Mouse (Mus musculus): ENCODE results near the gene Nup85. TPM values are rescaled to one million over a fixed set of nuclear protein-coding genes. Genes with fewer than 3 reads are reported as not detected.

Gene Nup85
- polyA plus RNA-seq, 1 experiment = 42.6 TPM

- H3K27ac ChIP-seq (ENCODE audit: control insufficient read depth, insufficient read depth, low read depth, low read length) = no peak overlapping the region
- H3K36me3 ChIP-seq (ENCODE audit: control insufficient read depth, insufficient read depth, low read length) = no peaks in the 10 kb centered on the region
- TF ChIP-seq POLR2A (IDR thresholded peaks at IDR 0.05; ENCODE audit: control insufficient read depth, low read depth, low read length) = no peak
- no peak for TF ChIP-seq CTCF (IDR thresholded peaks at IDR 0.05; ENCODE audit: control insufficient read depth, insufficient read depth, insufficient replicate concordance, low read depth, low read length)
- no peak overlapping the region for H3K4me3 ChIP-seq (ENCODE audit: control insufficient read depth, low read depth, low read length)
- peaks cover 2% of the 10 kb centered on the region; the same call in 1 of the 2 replicates for H3K4me1 ChIP-seq (ENCODE audit: control insufficient read depth, insufficient read depth, low read length)
- no peaks in the 10 kb centered on the region for H3K27me3 ChIP-seq (ENCODE audit: control insufficient read depth, insufficient read depth, low read length)
Measured at GRCm38 (mm10) chr11:115598309-115598708, 34.1 kb downstream of the Nup85 start.

- TF ChIP-seq CTCF (IDR thresholded peaks at IDR 0.05; ENCODE audit: control insufficient read depth, insufficient read depth, insufficient replicate concordance, low read depth, low read length) (no peak), POLR2A (IDR thresholded peaks at IDR 0.05; ENCODE audit: control insufficient read depth, low read depth, low read length) (no peak)
- H3K36me3 ChIP-seq (ENCODE audit: control insufficient read depth, insufficient read depth, low read length) = no peaks in the 10 kb centered on the region
- H3K4me3 ChIP-seq (ENCODE audit: control insufficient read depth, low read depth, low read length) = no peak overlapping the region
- H3K27me3 ChIP-seq (ENCODE audit: control insufficient read depth, insufficient read depth, low read length) = no peaks in the 10 kb centered on the region
- peaks cover 2% of the 10 kb centered on the region for H3K4me1 ChIP-seq (ENCODE audit: control insufficient read depth, insufficient read depth, low read length)
- no peak overlapping the region for H3K27ac ChIP-seq (ENCODE audit: control insufficient read depth, insufficient read depth, low read depth, low read length)
Measured at GRCm38 (mm10) chr11:115599722-115600121, 35.5 kb downstream of the Nup85 start.

- no peak overlapping the region for H3K27ac ChIP-seq (ENCODE audit: control insufficient read depth, insufficient read depth, low read depth, low read length)
- no peaks in the 10 kb centered on the region for H3K27me3 ChIP-seq (ENCODE audit: control insufficient read depth, insufficient read depth, low read length)
- no peak overlapping the region for H3K4me3 ChIP-seq (ENCODE audit: control insufficient read depth, low read depth, low read length)
- H3K36me3 ChIP-seq (ENCODE audit: control insufficient read depth, insufficient read depth, low read length) = no peaks in the 10 kb centered on the region
- TF ChIP-seq CTCF (IDR thresholded peaks at IDR 0.05; ENCODE audit: control insufficient read depth, insufficient read depth, insufficient replicate concordance, low read depth, low read length) = no peak
- no peak for TF ChIP-seq POLR2A (IDR thresholded peaks at IDR 0.05; ENCODE audit: control insufficient read depth, low read depth, low read length)
- H3K4me1 ChIP-seq (ENCODE audit: control insufficient read depth, insufficient read depth, low read length) = peaks cover 2% of the 10 kb centered on the region
Measured at GRCm38 (mm10) chr11:115600743-115601142, 36.5 kb downstream of the Nup85 start.

DNA sequence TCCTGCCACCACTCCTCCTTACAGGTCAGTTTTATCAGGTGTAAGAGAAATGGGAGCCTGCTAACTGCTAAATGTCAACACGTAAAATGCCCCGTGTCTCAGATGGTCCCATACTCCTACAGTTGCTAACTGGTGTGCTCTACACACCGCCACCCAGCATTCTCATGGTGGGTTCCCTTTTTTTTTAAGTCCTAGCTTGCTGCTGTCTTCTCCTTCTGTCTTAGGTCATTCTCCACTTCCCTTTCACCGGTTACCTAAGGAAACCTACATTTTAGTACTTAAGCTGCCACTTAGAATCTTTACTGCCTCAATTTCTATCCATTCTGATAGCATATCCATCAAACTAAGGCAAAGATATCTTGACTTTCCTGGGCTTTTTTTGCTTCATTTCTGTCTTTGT lies 36.9 kb downstream of the Nup85 start:
- Histone ChIP-seq H3K4me1 (ENCODE audit: control insufficient read depth, insufficient read depth, low read length) (peaks cover 2% of the 10 kb centered on the region), H3K36me3 (ENCODE audit: control insufficient read depth, insufficient read depth, low read length) (no peaks in the 10 kb centered on the region)
- TF ChIP-seq POLR2A (IDR thresholded peaks at IDR 0.05; ENCODE audit: control insufficient read depth, low read depth, low read length) = no peak
- no peak for TF ChIP-seq CTCF (IDR thresholded peaks at IDR 0.05; ENCODE audit: control insufficient read depth, insufficient read depth, insufficient replicate concordance, low read depth, low read length)

DNA sequence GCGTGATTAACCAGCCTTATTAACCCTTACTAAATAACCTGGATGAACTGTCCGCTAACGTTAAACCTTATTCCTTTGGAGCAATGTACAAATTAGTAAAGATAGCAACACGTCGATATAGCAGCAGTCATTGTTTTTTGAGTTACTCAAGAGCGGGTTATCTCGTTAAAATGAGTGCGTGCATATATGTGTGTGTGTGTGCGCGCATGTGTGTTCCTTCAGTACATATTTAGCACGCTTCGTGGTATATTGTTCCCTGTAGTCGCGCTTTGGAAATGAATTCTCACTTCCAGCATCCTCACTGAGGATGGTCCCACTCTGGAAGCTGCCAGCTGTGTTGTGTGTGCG lies 38.9 kb downstream of the Nup85 start:
- Histone ChIP-seq H3K4me3 (ENCODE audit: control insufficient read depth, low read depth, low read length) (peak overlapping the region; percentile 87), H3K27ac (ENCODE audit: control insufficient read depth, insufficient read depth, low read depth, low read length) (peak overlapping the region; percentile 98), H3K27me3 (ENCODE audit: control insufficient read depth, insufficient read depth, low read length) (no peaks in the 10 kb centered on the region), H3K36me3 (ENCODE audit: control insufficient read depth, insufficient read depth, low read length) (peaks cover 1% of the 10 kb centered on the region; the same call in 1 of the 2 replicates), H3K4me1 (ENCODE audit: control insufficient read depth, insufficient read depth, low read length) (peaks cover 2% of the 10 kb centered on the region)
- TF ChIP-seq CTCF (IDR thresholded peaks at IDR 0.05; ENCODE audit: control insufficient read depth, insufficient read depth, insufficient replicate concordance, low read depth, low read length) (no peak), POLR2A (IDR thresholded peaks at IDR 0.05; ENCODE audit: control insufficient read depth, low read depth, low read length) (no peak)

More for the DNA sequence above, 36.9 kb downstream of the Nup85 start:
- Histone ChIP-seq H3K4me3 (ENCODE audit: control insufficient read depth, low read depth, low read length) (no peak overlapping the region), H3K27me3 (ENCODE audit: control insufficient read depth, insufficient read depth, low read length) (no peaks in the 10 kb centered on the region), H3K27ac (ENCODE audit: control insufficient read depth, insufficient read depth, low read depth, low read length) (no peak overlapping the region)

GRCm38 (mm10) chr11:115603476-115604303 lies 39.5 kb downstream of the Nup85 start, which contains the start of the genes Mrps7 and Gga3:
TSS of gene Mrps7 (plus strand) at chr11:115603925.
TSS of gene Gga3 (minus strand) at chr11:115604051.
- Histone ChIP-seq H3K27ac (ENCODE audit: control insufficient read depth, insufficient read depth, low read depth, low read length) (peak within 1 kb of the TSS; percentile 98), H3K36me3 (ENCODE audit: control insufficient read depth, insufficient read depth, low read length) (peaks cover 1% of the 10 kb centered on the region; the same call in 1 of the 2 replicates), H3K4me1 (ENCODE audit: control insufficient read depth, insufficient read depth, low read length) (peaks cover 2% of the 10 kb centered on the region), H3K4me3 (ENCODE audit: control insufficient read depth, low read depth, low read length) (peak within 1 kb of the TSS; percentile 87), H3K27me3 (ENCODE audit: control insufficient read depth, insufficient read depth, low read length) (no peaks in the 10 kb centered on the region)
- TF ChIP-seq CTCF (IDR thresholded peaks at IDR 0.05; ENCODE audit: control insufficient read depth, insufficient read depth, insufficient replicate concordance, low read depth, low read length) = no peak
- TF ChIP-seq POLR2A (IDR thresholded peaks at IDR 0.05; ENCODE audit: control insufficient read depth, low read depth, low read length) = peak; percentile 78; the same call in 1 of the 2 replicates

DNA sequence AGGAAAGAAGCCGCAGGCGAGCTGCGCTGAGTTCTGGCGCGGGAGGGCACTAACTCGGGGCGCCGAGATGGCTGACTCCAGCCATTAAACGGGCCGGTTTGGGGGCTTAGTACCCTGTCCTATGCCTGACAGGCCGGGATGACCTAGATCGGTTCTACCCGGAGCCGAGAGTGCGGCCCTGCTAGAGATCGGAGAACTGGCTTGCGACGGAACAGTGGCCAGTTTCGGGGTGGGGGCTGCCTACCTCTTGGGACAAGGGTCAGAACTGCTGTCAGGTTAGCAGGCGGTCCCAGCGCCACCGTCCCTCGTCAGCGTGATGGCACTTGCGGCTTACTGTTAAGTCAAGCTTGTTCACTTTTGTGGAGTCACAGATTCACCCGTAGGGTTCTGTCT lies 40.1 kb downstream of the Nup85 start:
- peak overlapping the region; percentile 87 for H3K4me3 ChIP-seq (ENCODE audit: control insufficient read depth, low read depth, low read length)
- H3K27me3 ChIP-seq (ENCODE audit: control insufficient read depth, insufficient read depth, low read length) = no peaks in the 10 kb centered on the region
- peaks cover 1% of the 10 kb centered on the region; the same call in 1 of the 2 replicates for H3K36me3 ChIP-seq (ENCODE audit: control insufficient read depth, insufficient read depth, low read length)
- TF ChIP-seq CTCF (IDR thresholded peaks at IDR 0.05; ENCODE audit: control insufficient read depth, insufficient read depth, insufficient replicate concordance, low read depth, low read length) = no peak
- TF ChIP-seq POLR2A (IDR thresholded peaks at IDR 0.05; ENCODE audit: control insufficient read depth, low read depth, low read length) = no peak; the same call in 1 of the 2 replicates
- peak overlapping the region; percentile 98 for H3K27ac ChIP-seq (ENCODE audit: control insufficient read depth, insufficient read depth, low read depth, low read length)
- H3K4me1 ChIP-seq (ENCODE audit: control insufficient read depth, insufficient read depth, low read length) = peaks cover 2% of the 10 kb centered on the region

Data from testis, adult 2 months (tissue).